Mouse (Mus musculus) lung, embryonic 15.5 days (tissue): ENCODE results near the gene Mthfd1l. TPM values are rescaled to one million over a fixed set of nuclear protein-coding genes. Genes with fewer than 3 reads are reported as not detected.
A peak's percentile ranks its signal among the peaks of the same experiment; 100 is the strongest.
"Not testable (repeated sequence)": the region's sequence is repeated elsewhere in the genome, so short reads cannot be mapped to it uniquely, and the experiment has no call there.

ENCODE experiments used
- ATAC-seq: fragments of 200-750 bp; cut with Nextera tagmentation; 2 replicates; pipeline ENCODE4 v1.8.0; 2017; ENCODE audit warnings: moderate number of reproducible peaks, borderline replicate concordance; ENCODE audit not compliant: low FRiP score, low TSS enrichment; ENCODE audit errors: extremely low read depth
- H3K27ac ChIP-seq: fragments of 300-500 bp; sonication (generic); 2 replicates; pipeline ENCODE4 v1.5.1; 2015; ENCODE audit warnings: moderate library complexity, mild to moderate bottlenecking, inconsistent platforms
- H3K27me3 ChIP-seq: fragments of 300-500 bp; sonication (generic); 2 replicates; pipeline ENCODE4 v1.6.1; 2015; ENCODE audit warnings: inconsistent platforms
- H3K36me3 ChIP-seq: fragments of 300-500 bp; sonication (generic); 2 replicates; pipeline ENCODE4 v1.6.1; 2015; ENCODE audit warnings: inconsistent platforms
- H3K4me1 ChIP-seq: fragments of 300-500 bp; sonication (generic); 2 replicates; pipeline ENCODE4 v1.6.1; 2015; ENCODE audit warnings: inconsistent platforms
- H3K4me2 ChIP-seq: fragments of 300-500 bp; sonication (generic); 2 replicates; pipeline ENCODE4 v1.6.1; 2015; ENCODE audit warnings: inconsistent platforms, mild to moderate bottlenecking, moderate library complexity
- H3K4me3 ChIP-seq: fragments of 300-500 bp; sonication (generic); 2 replicates; pipeline ENCODE4 v1.5.1; 2015; ENCODE audit warnings: mild to moderate bottlenecking, inconsistent platforms
- H3K9ac ChIP-seq: fragments of 300-500 bp; sonication (generic); 2 replicates; pipeline ENCODE4 v1.6.1; 2015; ENCODE audit warnings: inconsistent platforms
- H3K9me3 ChIP-seq: fragments of 300-500 bp; sonication (generic); 2 replicates; pipeline ENCODE4 v1.6.1; 2016; ENCODE audit warnings: inconsistent platforms
- WGBS: fragments of 180-500 bp; shearing (Covaris S2); methylation state at CpG from one replicate; pipeline ENCODE4 v1.1.7; 2015; 5-methylcytosine and 5-hydroxymethylcytosine counted together
- polyA plus RNA-seq: library from polyadenylated mRNA; unstranded; fragments of >200 nt; fragmentation: Nextera tagmentation; extraction: Ambion mirVana; gene quantifications from 2 replicates; pipeline ENCODE4 v1.2.1, GENCODE M21; 2015

Mthfd1l gene
- polyA plus RNA-seq, 1 experiment from 2014 or later, result 16.1 TPM

GRCm38 (mm10) chr10:4116653-4117052 lies 143.7 kb downstream of the Mthfd1l start:
- Histone ChIP-seq H3K27ac (peak overlapping the region; percentile 90), H3K27me3 (no peaks in the 10 kb centered on the region), H3K4me1 (peaks cover 55% of the 10 kb centered on the region), H3K4me2 (peak overlapping the region; percentile 22; the same call in 1 of the 2 replicates), H3K9me3 (no peaks in the 10 kb centered on the region), H3K4me3 (no peak overlapping the region), H3K36me3 (no peaks in the 10 kb centered on the region), H3K9ac (no peak overlapping the region)
- ATAC-seq, result no peak; the same call in 1 of the 2 replicates

- no peaks in the 10 kb centered on the region for H3K9me3 ChIP-seq
- 7% methylated on average over 7 of the region's 7 CpGs for WGBS
- peak overlapping the region; percentile 90 for H3K27ac ChIP-seq
- no peak overlapping the region for H3K4me3 ChIP-seq
- peaks cover 50% of the 10 kb centered on the region for H3K4me1 ChIP-seq
- peak; percentile 73; the same call in 1 of the 2 replicates for ATAC-seq
- no peak overlapping the region for H3K9ac ChIP-seq
- H3K27me3 ChIP-seq, result no peaks in the 10 kb centered on the region
- H3K36me3 ChIP-seq, result no peaks in the 10 kb centered on the region
- H3K4me2 ChIP-seq, result peak overlapping the region; percentile 22; the same call in 1 of the 2 replicates
These were observed 144.2 kb downstream of the Mthfd1l start for GRCm38 (mm10) chr10:4117091-4117490.

DNA sequence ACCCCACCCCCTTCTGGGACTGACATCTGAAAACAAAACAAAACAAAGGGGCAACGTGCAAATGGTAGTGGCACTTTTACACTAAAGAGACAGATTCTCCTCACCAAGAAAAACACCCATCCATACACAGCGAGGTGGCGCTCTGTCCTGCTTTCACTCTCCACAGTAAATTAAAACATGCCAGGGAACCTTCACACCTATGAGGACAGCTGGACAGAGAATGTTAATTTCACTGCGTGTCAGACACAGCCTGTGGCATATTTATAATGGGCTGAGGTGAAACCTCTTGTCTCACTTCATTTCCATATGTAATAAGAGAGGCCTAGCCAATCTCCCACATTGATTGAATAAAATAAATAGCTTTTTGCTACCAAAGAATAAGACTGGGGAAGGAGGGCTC lies 146.4 kb downstream of the Mthfd1l start:
- Histone ChIP-seq H3K27me3 (no peaks in the 10 kb centered on the region), H3K4me2 (no peak overlapping the region), H3K27ac (no peak overlapping the region), H3K9ac (no peak overlapping the region), H3K9me3 (no peaks in the 10 kb centered on the region), H3K36me3 (no peaks in the 10 kb centered on the region), H3K4me3 (no peak overlapping the region), H3K4me1 (peaks cover 41% of the 10 kb centered on the region)
- 70% methylated on average over 4 of the region's 4 CpGs for WGBS
- no peak for ATAC-seq

DNA sequence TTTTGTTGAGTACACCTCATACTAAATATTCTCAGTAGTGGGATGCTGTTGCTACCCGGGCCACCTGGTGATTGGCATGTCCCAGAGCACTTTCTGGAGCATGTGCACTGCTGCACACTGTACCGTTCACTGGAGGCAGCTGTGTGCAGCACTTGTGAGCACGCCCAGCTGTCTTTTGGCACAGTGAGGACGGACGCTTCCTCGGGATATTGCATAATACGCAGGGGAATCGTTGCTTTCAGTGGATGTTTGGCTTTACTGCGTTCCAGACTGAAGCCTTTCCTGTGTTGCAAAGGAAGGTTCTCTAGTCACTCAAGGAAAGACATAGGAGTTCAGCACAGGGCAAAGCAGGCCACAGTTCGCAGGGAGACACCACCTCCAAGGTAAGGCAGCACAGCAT lies 147.8 kb downstream of the Mthfd1l start:
- 39% methylated on average over 10 of the region's 10 CpGs for WGBS

GRCm38 (mm10) chr10:4121197-4121596 lies 148.3 kb downstream of the Mthfd1l start:
- Histone ChIP-seq H3K9ac (no peak overlapping the region), H3K9me3 (no peaks in the 10 kb centered on the region), H3K27ac (peak overlapping the region; percentile 81), H3K4me2 (no peak overlapping the region), H3K4me3 (no peak overlapping the region), H3K27me3 (no peaks in the 10 kb centered on the region), H3K4me1 (peaks cover 52% of the 10 kb centered on the region), H3K36me3 (no peaks in the 10 kb centered on the region)
- WGBS, result 82% methylated on average over 1 of the region's 1 CpGs
- ATAC-seq, result no peak

More for the DNA sequence above, 147.8 kb downstream of the Mthfd1l start:
- ATAC-seq, result peak; percentile 85
- H3K4me1 ChIP-seq, result peaks cover 53% of the 10 kb centered on the region
- H3K36me3 ChIP-seq, result no peaks in the 10 kb centered on the region
- H3K9ac ChIP-seq, result no peak overlapping the region
- H3K4me3 ChIP-seq, result no peak overlapping the region
- H3K4me2 ChIP-seq, result no peak overlapping the region
- H3K27me3 ChIP-seq, result no peaks in the 10 kb centered on the region
- peak overlapping the region; percentile 81 for H3K27ac ChIP-seq
- no peaks in the 10 kb centered on the region for H3K9me3 ChIP-seq

GRCm38 (mm10) chr10:4123280-4123945 lies 150.5 kb downstream of the Mthfd1l start:
- H3K9me3 ChIP-seq, H3K27me3 ChIP-seq, H3K27ac ChIP-seq, H3K4me2 ChIP-seq, H3K36me3 ChIP-seq, ATAC-seq, H3K4me3 ChIP-seq, H3K9ac ChIP-seq: not testable (repeated sequence)
- H3K4me1 ChIP-seq, result peaks cover 41% of the 10 kb centered on the region
- 69% methylated on average over 7 of the region's 7 CpGs for WGBS

DNA sequence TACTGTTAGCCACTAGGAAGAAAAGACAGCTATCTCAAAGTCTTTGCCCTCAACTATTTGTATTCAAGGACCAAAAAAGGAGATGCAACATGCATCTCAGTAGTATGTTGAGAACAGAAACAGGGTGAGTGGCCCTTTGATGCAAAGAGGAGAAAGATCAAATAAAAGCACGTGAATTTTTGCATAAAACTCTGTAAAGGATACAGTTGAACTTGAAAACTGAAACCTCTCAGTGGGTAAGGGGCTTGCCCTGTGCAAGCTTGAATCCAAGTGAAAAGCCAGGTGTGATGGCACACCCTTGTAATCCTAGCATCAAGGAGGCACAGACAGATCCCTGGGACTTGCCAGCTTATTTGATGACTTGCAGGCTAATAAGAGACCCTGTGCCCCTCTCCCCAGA lies 151.2 kb downstream of the Mthfd1l start:
- Histone ChIP-seq H3K4me3 (no peak overlapping the region), H3K27me3 (no peaks in the 10 kb centered on the region), H3K9ac (no peak overlapping the region), H3K4me1 (peaks cover 48% of the 10 kb centered on the region), H3K9me3 (no peaks in the 10 kb centered on the region), H3K4me2 (no peak overlapping the region), H3K27ac (0 out of 2 replicates have a peak overlapping the region, but pooled peaks have one; percentile 16), H3K36me3 (no peaks in the 10 kb centered on the region)
- WGBS, result 66% methylated on average over 1 of the region's 1 CpGs
- no peak for ATAC-seq

- peak overlapping the region; percentile 62 for H3K27ac ChIP-seq
- 69% methylated on average over 7 of the region's 7 CpGs for WGBS
- peaks cover 56% of the 10 kb centered on the region for H3K4me1 ChIP-seq
- H3K27me3 ChIP-seq, result no peaks in the 10 kb centered on the region
- no peak overlapping the region for H3K9ac ChIP-seq
- H3K9me3 ChIP-seq, result no peaks in the 10 kb centered on the region
- no peak overlapping the region for H3K4me3 ChIP-seq
- H3K4me2 ChIP-seq, result no peak overlapping the region
- no peaks in the 10 kb centered on the region for H3K36me3 ChIP-seq
- ATAC-seq, result no peak
These were observed 152.3 kb downstream of the Mthfd1l start for GRCm38 (mm10) chr10:4125232-4125631.

GRCm38 (mm10) chr10:4126335-4127012 lies 153.6 kb downstream of the Mthfd1l start:
- Histone ChIP-seq H3K27ac (peak overlapping the region; percentile 62), H3K36me3 (no peaks in the 10 kb centered on the region), H3K27me3 (no peaks in the 10 kb centered on the region), H3K4me3 (no peak overlapping the region), H3K9ac (no peak overlapping the region), H3K4me2 (no peak overlapping the region), H3K4me1 (peaks cover 51% of the 10 kb centered on the region), H3K9me3 (no peaks in the 10 kb centered on the region)
- ATAC-seq, result no peak
- WGBS, result 54% methylated on average over 8 of the region's 8 CpGs

DNA sequence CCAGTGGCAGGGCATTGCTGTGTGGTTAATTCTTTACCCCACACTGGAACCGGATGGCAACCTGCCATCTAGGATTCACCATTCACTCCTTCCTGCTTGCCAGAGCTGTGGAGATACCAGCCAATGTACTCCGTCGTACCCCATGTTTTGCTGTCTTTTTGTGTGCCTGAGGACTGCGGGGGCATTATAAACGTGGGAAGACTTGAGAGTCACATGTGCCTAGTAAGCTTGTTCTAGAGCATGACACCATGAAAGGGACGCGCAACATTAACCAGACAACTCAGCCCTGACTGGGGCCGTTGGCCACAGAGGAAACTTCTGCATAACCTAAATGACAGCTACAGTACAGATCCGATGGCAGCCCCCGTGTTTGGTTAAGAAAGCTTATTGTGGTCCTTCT lies 155.5 kb downstream of the Mthfd1l start:
- WGBS, result 65% methylated on average over 10 of the region's 10 CpGs
- no peak overlapping the region for H3K4me3 ChIP-seq
- H3K4me1 ChIP-seq, result peaks cover 57% of the 10 kb centered on the region
- H3K36me3 ChIP-seq, result no peaks in the 10 kb centered on the region
- no peaks in the 10 kb centered on the region for H3K27me3 ChIP-seq
- H3K9ac ChIP-seq, result no peak overlapping the region
- ATAC-seq, result peak; percentile 20; the same call in 1 of the 2 replicates
- H3K9me3 ChIP-seq, result no peaks in the 10 kb centered on the region
- H3K4me2 ChIP-seq, result no peak overlapping the region
- peak overlapping the region; percentile 78 for H3K27ac ChIP-seq

DNA sequence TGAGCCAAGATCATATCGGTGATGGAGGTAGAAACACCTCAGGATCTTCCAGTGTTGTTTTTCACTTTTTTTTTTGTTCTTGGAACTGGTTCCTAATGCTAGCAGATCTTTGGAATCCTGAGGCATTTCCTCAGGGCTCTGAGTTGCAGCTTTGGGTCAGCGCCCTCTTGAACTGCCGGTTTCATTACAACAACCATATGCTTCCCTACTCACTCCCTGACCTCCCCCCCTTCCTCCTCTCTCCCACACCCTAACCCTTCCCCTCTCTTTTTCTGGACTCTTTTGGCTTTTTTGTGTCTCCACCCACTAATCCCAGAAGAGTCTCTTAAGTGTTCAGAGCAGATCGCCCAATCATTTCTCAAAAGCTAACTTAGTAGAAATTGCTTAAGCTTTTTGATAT lies 156.0 kb downstream of the Mthfd1l start:
- Histone ChIP-seq H3K4me1 (peaks cover 52% of the 10 kb centered on the region), H3K4me3 (no peak overlapping the region), H3K9me3 (no peaks in the 10 kb centered on the region), H3K36me3 (no peaks in the 10 kb centered on the region), H3K27ac (peak overlapping the region; percentile 78), H3K9ac (no peak overlapping the region), H3K4me2 (no peak overlapping the region), H3K27me3 (no peaks in the 10 kb centered on the region)
- 48% methylated on average over 4 of the region's 4 CpGs for WGBS
- peak; percentile 75 for ATAC-seq

DNA sequence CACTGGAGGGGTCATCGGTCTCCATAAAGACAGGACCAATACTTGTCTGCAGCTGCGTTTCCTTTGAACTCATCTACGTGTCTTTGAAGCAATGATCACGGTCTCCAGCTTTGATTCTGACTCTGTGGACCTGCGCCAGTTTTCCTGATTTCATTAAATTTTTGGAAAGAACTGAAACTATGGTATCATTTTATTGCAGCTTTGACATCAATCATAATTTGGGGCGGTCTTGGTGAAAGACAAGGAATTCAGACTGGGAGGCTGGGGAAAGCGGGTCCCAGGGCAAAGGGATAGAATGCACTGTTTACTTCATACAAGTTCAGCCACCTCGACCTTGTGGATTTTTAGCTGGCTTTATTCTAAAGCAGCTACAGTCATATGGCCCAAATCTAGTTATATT lies 156.5 kb downstream of the Mthfd1l start:
- Histone ChIP-seq H3K27me3 (no peaks in the 10 kb centered on the region), H3K9me3 (no peaks in the 10 kb centered on the region), H3K27ac (peak overlapping the region; percentile 78), H3K4me2 (no peak overlapping the region), H3K4me3 (no peak overlapping the region), H3K9ac (no peak overlapping the region), H3K36me3 (no peaks in the 10 kb centered on the region), H3K4me1 (peaks cover 49% of the 10 kb centered on the region)
- 47% methylated on average over 8 of the region's 8 CpGs for WGBS
- peak; percentile 40; the same call in 1 of the 2 replicates for ATAC-seq
